Mouse (Mus musculus) olfactory bulb, adult 2 months (tissue): ENCODE data around the gene Prkar2a.

Experiments
- CTCF ChIP-seq: fragments of 200-500 bp; IDR thresholded peaks from 2 replicates; pipeline ENCODE4 v1.5.1; 2012; ENCODE audit warnings: low read depth, mild to moderate bottlenecking, low read length, moderate library complexity; ENCODE audit not compliant: insufficient read depth
- POLR2A ChIP-seq: fragments of 200-500 bp; IDR thresholded peaks from 2 replicates; pipeline ENCODE4 v1.6.1; 2012; ENCODE audit warnings: mild to moderate bottlenecking, low read depth, low read length, moderate library complexity; ENCODE audit not compliant: insufficient read depth

GRCm38 (mm10) chr9:108753976-108754375 is 64.9 kb downstream of the Prkar2a start:
- no peak for TF ChIP-seq CTCF
- no peak for TF ChIP-seq POLR2A
